Mouse (Mus musculus): ENCODE measurements at regions not wholly inside any gene's neighbourhood (a gene's known extent, or its start where the extent isn't known, plus 50 kb on each side); places are given as distances from the start of the nearest gene placed in this dataset.

- H3K27me3 ChIP-seq (ENCODE audit: control insufficient read depth, insufficient read depth, low read depth, low read length), result no peaks in the 10 kb centered on the region
- no peaks in the 10 kb centered on the region for H3K9me3 ChIP-seq (replicated peaks; ENCODE audit: control insufficient read depth, low read length)
- H3K9ac ChIP-seq (ENCODE audit: low read depth, low read length), result no peak overlapping the region
- H3K4me2 ChIP-seq (ENCODE audit: low read depth, low read length), result no peak overlapping the region
- H3K4me1 ChIP-seq (ENCODE audit: control insufficient read depth, low read depth, low read length), result no peaks in the 10 kb centered on the region
- no peak overlapping the region for H3K4me3 ChIP-seq (ENCODE audit: low read depth, low read length)
- ATAC-seq (ENCODE audit: low read depth), result no peak
- no peaks in the 10 kb centered on the region for H3K36me3 ChIP-seq (ENCODE audit: control insufficient read depth, insufficient read depth)
- no peak overlapping the region for H3K27ac ChIP-seq (ENCODE audit: low read length)
- 66% methylated on average over 9 of the region's 9 CpGs for WGBS (ENCODE audit: insufficient replicate concordance)
Observed at GRCm38 (mm10) chr13:97487746-97488473, 247.0 kb downstream of the Enc1 start.

DNA sequence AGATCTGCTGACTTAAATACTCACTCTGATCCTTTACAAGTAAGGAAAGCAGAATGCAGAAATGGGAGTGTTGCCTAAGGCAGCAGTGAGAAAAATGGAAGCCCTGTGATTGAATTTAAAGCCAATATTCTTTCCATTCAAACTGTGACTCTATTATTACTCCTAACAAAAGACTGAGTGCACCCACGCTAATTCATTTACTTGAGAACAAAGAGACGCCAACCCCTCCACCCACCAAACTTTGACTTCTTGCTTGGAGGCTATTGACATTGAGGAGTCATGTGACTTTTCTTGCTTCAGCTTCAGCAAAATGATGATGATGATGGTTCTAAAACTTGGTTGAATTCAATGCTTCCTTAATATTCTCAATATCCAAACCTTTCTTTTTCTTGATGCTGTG, 245.6 kb downstream of the Enc1 start:
- no peak for ATAC-seq (ENCODE audit: low read depth)
- H3K27me3 ChIP-seq (ENCODE audit: control insufficient read depth, insufficient read depth, low read depth, low read length), result no peaks in the 10 kb centered on the region
- no peak overlapping the region for H3K9ac ChIP-seq (ENCODE audit: low read depth, low read length)
- H3K9me3 ChIP-seq (replicated peaks; ENCODE audit: control insufficient read depth, low read length), result no peaks in the 10 kb centered on the region
- H3K27ac ChIP-seq (ENCODE audit: low read length), result no peak overlapping the region
- H3K4me2 ChIP-seq (ENCODE audit: low read depth, low read length), result no peak overlapping the region
- H3K36me3 ChIP-seq (ENCODE audit: control insufficient read depth, insufficient read depth), result no peaks in the 10 kb centered on the region
- H3K4me3 ChIP-seq (ENCODE audit: low read depth, low read length), result no peak overlapping the region
- H3K4me1 ChIP-seq (ENCODE audit: control insufficient read depth, low read depth, low read length), result no peaks in the 10 kb centered on the region
- WGBS (ENCODE audit: insufficient replicate concordance), result 51% methylated on average over 2 of the region's 2 CpGs

DNA sequence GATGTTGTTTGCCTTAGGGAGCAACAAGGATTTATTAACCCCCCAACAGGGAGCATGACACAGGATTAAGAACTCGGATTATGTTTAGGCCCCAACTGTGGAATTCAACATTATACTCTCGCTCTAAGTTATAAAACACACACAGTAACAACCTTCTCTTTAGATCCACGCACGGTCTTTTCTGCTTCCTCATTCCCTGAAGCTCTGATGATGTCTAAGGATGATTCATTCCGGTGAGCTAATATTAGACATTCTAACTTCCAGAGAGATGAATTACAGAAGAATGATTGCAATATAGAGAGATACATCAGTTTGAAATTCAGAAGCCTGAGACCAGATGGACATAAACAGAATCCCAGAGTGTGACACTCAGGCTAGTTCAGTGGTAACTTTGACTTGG, 245.0 kb downstream of the Enc1 start:
- Histone ChIP-seq H3K36me3 (ENCODE audit: control insufficient read depth, insufficient read depth) (no peaks in the 10 kb centered on the region), H3K9me3 (replicated peaks; ENCODE audit: control insufficient read depth, low read length) (no peaks in the 10 kb centered on the region), H3K4me2 (ENCODE audit: low read depth, low read length) (no peak overlapping the region), H3K27ac (ENCODE audit: low read length) (no peak overlapping the region), H3K4me1 (ENCODE audit: control insufficient read depth, low read depth, low read length) (no peaks in the 10 kb centered on the region), H3K27me3 (ENCODE audit: control insufficient read depth, insufficient read depth, low read depth, low read length) (no peaks in the 10 kb centered on the region), H3K9ac (ENCODE audit: low read depth, low read length) (no peak overlapping the region), H3K4me3 (ENCODE audit: low read depth, low read length) (no peak overlapping the region)
- 61% methylated on average over 5 of the region's 5 CpGs for WGBS (ENCODE audit: insufficient replicate concordance)
- ATAC-seq (ENCODE audit: low read depth), result no peak

- H3K4me1 ChIP-seq (ENCODE audit: control insufficient read depth, low read depth, low read length), result no peaks in the 10 kb centered on the region
- no peak overlapping the region for H3K4me2 ChIP-seq (ENCODE audit: low read depth, low read length)
- no peak overlapping the region for H3K27ac ChIP-seq (ENCODE audit: low read length)
- H3K9ac ChIP-seq (ENCODE audit: low read depth, low read length), result no peak overlapping the region
- no peak overlapping the region for H3K4me3 ChIP-seq (ENCODE audit: low read depth, low read length)
- no peaks in the 10 kb centered on the region for H3K9me3 ChIP-seq (replicated peaks; ENCODE audit: control insufficient read depth, low read length)
- 75% methylated on average over 20 of the region's 20 CpGs for WGBS (ENCODE audit: insufficient replicate concordance)
- no peaks in the 10 kb centered on the region for H3K27me3 ChIP-seq (ENCODE audit: control insufficient read depth, insufficient read depth, low read depth, low read length)
- no peak for ATAC-seq (ENCODE audit: low read depth)
- H3K36me3 ChIP-seq (ENCODE audit: control insufficient read depth, insufficient read depth), result no peaks in the 10 kb centered on the region
Observed at GRCm38 (mm10) chr13:97484808-97485545, 244.1 kb downstream of the Enc1 start.

GRCm38 (mm10) chr13:97483681-97484080, 242.8 kb downstream of the Enc1 start:
- Histone ChIP-seq H3K4me2 (ENCODE audit: low read depth, low read length) (no peak overlapping the region), H3K9me3 (replicated peaks; ENCODE audit: control insufficient read depth, low read length) (no peaks in the 10 kb centered on the region), H3K4me3 (ENCODE audit: low read depth, low read length) (no peak overlapping the region), H3K27me3 (ENCODE audit: control insufficient read depth, insufficient read depth, low read depth, low read length) (no peaks in the 10 kb centered on the region), H3K9ac (ENCODE audit: low read depth, low read length) (no peak overlapping the region), H3K27ac (ENCODE audit: low read length) (no peak overlapping the region), H3K36me3 (ENCODE audit: control insufficient read depth, insufficient read depth) (no peaks in the 10 kb centered on the region), H3K4me1 (ENCODE audit: control insufficient read depth, low read depth, low read length) (no peaks in the 10 kb centered on the region)
- 55% methylated on average over 8 of the region's 8 CpGs for WGBS (ENCODE audit: insufficient replicate concordance)
- ATAC-seq (ENCODE audit: low read depth), result no peak

DNA sequence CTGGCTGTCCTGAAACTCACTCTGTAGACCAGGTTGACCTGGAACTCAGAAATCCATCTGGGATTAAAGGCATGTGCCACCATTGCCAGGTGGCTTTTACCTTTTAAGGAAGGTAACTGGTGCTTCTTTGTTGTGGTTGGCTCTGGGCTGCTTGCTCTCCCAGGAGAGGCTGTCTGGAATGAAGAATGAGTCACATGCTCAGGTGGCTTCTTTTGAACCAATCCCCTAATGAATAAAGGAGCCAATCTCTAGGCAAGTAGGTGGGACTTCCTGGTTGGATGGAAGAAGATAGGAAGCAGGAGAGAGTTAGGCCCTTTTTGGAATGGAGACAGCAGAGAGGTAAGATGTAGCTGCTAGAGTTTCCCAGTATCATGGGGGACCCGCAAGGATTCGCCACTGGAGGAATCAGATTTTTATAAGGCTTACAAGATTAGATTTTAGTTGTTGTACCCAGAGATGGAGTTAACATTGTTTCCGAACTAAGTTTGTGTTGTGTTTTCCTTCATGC, 241.6 kb downstream of the Enc1 start:
- Histone ChIP-seq H3K27me3 (ENCODE audit: control insufficient read depth, insufficient read depth, low read depth, low read length) (no peaks in the 10 kb centered on the region), H3K27ac (ENCODE audit: low read length) (no peak overlapping the region), H3K9ac (ENCODE audit: low read depth, low read length) (no peak overlapping the region), H3K4me2 (ENCODE audit: low read depth, low read length) (no peak overlapping the region), H3K4me3 (ENCODE audit: low read depth, low read length) (no peak overlapping the region), H3K36me3 (ENCODE audit: control insufficient read depth, insufficient read depth) (no peaks in the 10 kb centered on the region), H3K4me1 (ENCODE audit: control insufficient read depth, low read depth, low read length) (no peaks in the 10 kb centered on the region), H3K9me3 (replicated peaks; ENCODE audit: control insufficient read depth, low read length) (no peaks in the 10 kb centered on the region)
- ATAC-seq (ENCODE audit: low read depth), result no peak
- WGBS (ENCODE audit: insufficient replicate concordance), result 71% methylated on average over 3 of the region's 3 CpGs

GRCm38 (mm10) chr13:97481259-97481658, 240.4 kb downstream of the Enc1 start:
- Histone ChIP-seq H3K9ac (ENCODE audit: low read depth, low read length) (no peak overlapping the region), H3K36me3 (ENCODE audit: control insufficient read depth, insufficient read depth) (no peaks in the 10 kb centered on the region), H3K4me3 (ENCODE audit: low read depth, low read length) (no peak overlapping the region), H3K27ac (ENCODE audit: low read length) (no peak overlapping the region), H3K4me1 (ENCODE audit: control insufficient read depth, low read depth, low read length) (no peaks in the 10 kb centered on the region), H3K9me3 (replicated peaks; ENCODE audit: control insufficient read depth, low read length) (no peaks in the 10 kb centered on the region), H3K27me3 (ENCODE audit: control insufficient read depth, insufficient read depth, low read depth, low read length) (no peaks in the 10 kb centered on the region), H3K4me2 (ENCODE audit: low read depth, low read length) (no peak overlapping the region)
- WGBS (ENCODE audit: insufficient replicate concordance), result 62% methylated on average over 2 of the region's 2 CpGs
- ATAC-seq (ENCODE audit: low read depth), result no peak

GRCm38 (mm10) chr13:97479066-97479586, 238.2 kb downstream of the Enc1 start:
- no peaks in the 10 kb centered on the region for H3K27me3 ChIP-seq (ENCODE audit: control insufficient read depth, insufficient read depth, low read depth, low read length)
- no peak overlapping the region for H3K4me2 ChIP-seq (ENCODE audit: low read depth, low read length)
- H3K4me1 ChIP-seq (ENCODE audit: control insufficient read depth, low read depth, low read length), result no peaks in the 10 kb centered on the region
- WGBS (ENCODE audit: insufficient replicate concordance), result 67% methylated on average over 10 of the region's 10 CpGs
- no peak overlapping the region for H3K4me3 ChIP-seq (ENCODE audit: low read depth, low read length)
- H3K9me3 ChIP-seq (replicated peaks; ENCODE audit: control insufficient read depth, low read length), result no peaks in the 10 kb centered on the region
- no peak for ATAC-seq (ENCODE audit: low read depth)
- no peaks in the 10 kb centered on the region for H3K36me3 ChIP-seq (ENCODE audit: control insufficient read depth, insufficient read depth)
- no peak overlapping the region for H3K27ac ChIP-seq (ENCODE audit: low read length)
- H3K9ac ChIP-seq (ENCODE audit: low read depth, low read length), result no peak overlapping the region

- 59% methylated on average over 3 of the region's 3 CpGs for WGBS (ENCODE audit: insufficient replicate concordance)
- Histone ChIP-seq H3K9me3 (replicated peaks; ENCODE audit: control insufficient read depth, low read length) (no peaks in the 10 kb centered on the region), H3K4me3 (ENCODE audit: low read depth, low read length) (no peak overlapping the region), H3K36me3 (ENCODE audit: control insufficient read depth, insufficient read depth) (no peaks in the 10 kb centered on the region), H3K4me2 (ENCODE audit: low read depth, low read length) (no peak overlapping the region), H3K27ac (ENCODE audit: low read length) (no peak overlapping the region), H3K4me1 (ENCODE audit: control insufficient read depth, low read depth, low read length) (peaks cover 13% of the 10 kb centered on the region), H3K9ac (ENCODE audit: low read depth, low read length) (no peak overlapping the region), H3K27me3 (ENCODE audit: control insufficient read depth, insufficient read depth, low read depth, low read length) (no peaks in the 10 kb centered on the region)
- no peak for ATAC-seq (ENCODE audit: low read depth)
Observed at GRCm38 (mm10) chr13:97473971-97474365, 233.1 kb downstream of the Enc1 start.
